Mouse (Mus musculus) forebrain, embryonic 11.5 days (tissue): ENCODE data around the gene Gm20388. TPM values are rescaled to one million over a fixed set of nuclear protein-coding genes. Genes with fewer than 3 reads are reported as not detected.

Experiments used
- ATAC-seq: fragments of 200-750 bp; cut with Nextera tagmentation; replicated peaks from 2 replicates; pipeline ENCODE4 v1.8.0; 2017; ENCODE audit warnings: moderate TSS enrichment; ENCODE audit not compliant: low FRiP score
- DNase-seq: peaks from one replicate; pipeline ENCODE4 v3.0.0-alpha.2; 2017; ENCODE audit warnings: low spot score
- H3K27ac ChIP-seq: fragments of 300-500 bp; sonication (generic); 2 replicates; pipeline ENCODE4 v1.5.1; 2014; ENCODE audit warnings: low read depth, low read length
- H3K27me3 ChIP-seq: fragments of 300-500 bp; sonication (generic); 2 replicates; pipeline ENCODE4 v1.6.1; 2014; ENCODE audit warnings: mild to moderate bottlenecking, low read length, mixed read lengths; ENCODE audit not compliant: control insufficient read depth, insufficient read depth
- H3K36me3 ChIP-seq: fragments of 300-500 bp; sonication (generic); 2 replicates; pipeline ENCODE4 v1.6.1; 2014; ENCODE audit warnings: mild to moderate bottlenecking, low read length, moderate library complexity, mixed read lengths; ENCODE audit not compliant: control insufficient read depth, insufficient read depth
- H3K4me1 ChIP-seq: fragments of 300-500 bp; sonication (generic); replicated peaks from 2 replicates; pipeline ENCODE4 v1.6.1; 2014; ENCODE audit warnings: low read length, mixed read lengths; ENCODE audit not compliant: control insufficient read depth, insufficient read depth
- H3K4me2 ChIP-seq: fragments of 300-500 bp; sonication (generic); 2 replicates; pipeline ENCODE4 v1.6.1; 2014; ENCODE audit warnings: low read depth, mild to moderate bottlenecking, low read length, moderate library complexity, mixed read lengths; ENCODE audit not compliant: severe bottlenecking
- H3K4me3 ChIP-seq: fragments of 300-500 bp; sonication (generic); 2 replicates; pipeline ENCODE4 v1.5.1; 2014; ENCODE audit warnings: low read depth, low read length
- H3K9ac ChIP-seq: fragments of 300-500 bp; sonication (generic); 2 replicates; pipeline ENCODE4 v1.6.1; 2014; ENCODE audit warnings: low read length
- H3K9me3 ChIP-seq: fragments of 300-500 bp; sonication (generic); 2 replicates; pipeline ENCODE4 v1.6.1; 2016; ENCODE audit warnings: low read length, mixed read lengths; ENCODE audit not compliant: control insufficient read depth
- WGBS: fragments of 180-500 bp; shearing (Covaris S2); extraction: QIAGEN DNeasy Blood & Tissue Kit; methylation state at CpG from one replicate; pipeline ENCODE4 v1.1.7; 2014; 5-methylcytosine and 5-hydroxymethylcytosine counted together
- polyA plus RNA-seq: library from polyadenylated mRNA; unstranded; fragments of >200 nt; fragmentation: Nextera tagmentation; extraction: Ambion mirVana; gene quantifications from 2 replicates; pipeline ENCODE4 v1.2.1, GENCODE M21; 2014

Gm20388 gene
- polyA plus RNA-seq, 1 experiment from 2014 or later: not detected

DNA sequence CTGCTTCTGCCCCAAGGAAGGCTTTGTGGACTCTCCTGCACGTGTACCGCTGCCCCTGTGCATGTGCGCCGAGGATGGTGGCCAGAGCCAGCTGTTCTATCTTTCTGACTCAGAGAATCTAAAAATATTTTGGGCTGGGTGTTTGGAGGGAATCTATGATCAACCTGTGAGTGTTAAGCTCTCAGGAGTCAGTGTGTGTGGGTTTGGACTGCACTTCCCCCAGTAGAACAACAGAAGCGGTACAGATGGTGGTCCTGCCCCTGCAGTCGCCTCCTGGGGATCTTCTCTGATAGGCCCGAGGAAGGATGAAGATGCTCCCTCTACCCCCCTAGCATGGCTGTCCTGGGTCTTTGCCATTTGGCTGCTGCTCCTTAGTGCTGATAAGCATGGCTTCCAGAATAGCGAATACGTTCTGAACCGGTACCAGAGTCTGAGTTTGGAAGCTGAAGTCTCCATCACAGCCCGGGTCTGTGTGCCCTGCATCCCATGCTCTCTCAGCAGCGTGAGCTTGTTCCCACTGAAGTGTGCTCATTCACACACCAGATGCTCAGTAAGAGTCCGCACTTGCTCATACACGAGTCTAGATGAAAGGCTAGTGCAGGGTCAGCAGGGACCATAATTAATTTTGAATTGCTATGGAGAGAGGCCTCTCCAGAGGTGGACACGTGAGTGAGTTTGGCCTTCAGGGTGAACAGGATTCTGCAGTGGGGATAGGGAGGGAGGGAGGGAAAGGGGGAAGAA lies 233.4 kb downstream of the Gm20388 start:
- H3K4me1 ChIP-seq: peaks cover 7% of the 10 kb centered on the region
- no peaks in the 10 kb centered on the region for H3K36me3 ChIP-seq
- H3K27ac ChIP-seq: peak overlapping the region; percentile 64
- no peaks in the 10 kb centered on the region for H3K27me3 ChIP-seq
- no peaks in the 10 kb centered on the region for H3K9me3 ChIP-seq
- no peak for DNase-seq
- H3K9ac ChIP-seq: no peak overlapping the region
- ATAC-seq: no peak; the same call in 1 of the 2 replicates
- WGBS: 67% methylated on average over 15 of the region's 15 CpGs
- no peak overlapping the region for H3K4me2 ChIP-seq
- no peak overlapping the region for H3K4me3 ChIP-seq

GRCm38 (mm10) chr8:120144652-120145301 lies 234.1 kb downstream of the Gm20388 start:
- Histone ChIP-seq H3K9me3 (no peaks in the 10 kb centered on the region), H3K27ac (peak overlapping the region; percentile 64), H3K4me3 (no peak overlapping the region), H3K9ac (no peak overlapping the region), H3K27me3 (no peaks in the 10 kb centered on the region), H3K36me3 (no peaks in the 10 kb centered on the region), H3K4me2 (no peak overlapping the region), H3K4me1 (peaks cover 7% of the 10 kb centered on the region)
- no peak for ATAC-seq
- WGBS: 63% methylated on average over 12 of the region's 12 CpGs
- no peak for DNase-seq

DNA sequence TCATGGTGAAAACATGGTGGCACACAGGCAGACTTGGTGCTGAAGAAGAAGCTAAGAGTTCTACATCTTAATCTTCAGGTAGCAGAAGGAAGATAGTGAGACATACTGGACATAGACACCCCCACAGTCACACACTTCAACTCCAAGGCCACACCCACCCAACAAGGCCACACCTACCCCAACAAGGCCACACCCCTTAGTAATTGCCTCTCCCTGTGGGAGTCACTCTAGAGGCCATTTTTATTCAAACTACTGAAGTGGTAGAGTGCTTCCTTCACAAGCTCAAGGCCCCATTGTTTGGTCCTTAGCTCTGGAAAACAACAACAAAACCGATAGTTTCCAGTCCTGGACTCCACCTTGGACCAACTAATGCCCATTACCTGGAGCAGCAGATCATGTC lies 235.4 kb downstream of the Gm20388 start:
- no peak for DNase-seq
- no peak overlapping the region for H3K4me2 ChIP-seq
- ATAC-seq: no peak
- H3K27me3 ChIP-seq: no peaks in the 10 kb centered on the region
- H3K9ac ChIP-seq: no peak overlapping the region
- H3K9me3 ChIP-seq: no peaks in the 10 kb centered on the region
- H3K27ac ChIP-seq: no peak overlapping the region
- WGBS: 60% methylated on average over 1 of the region's 1 CpGs
- H3K4me3 ChIP-seq: no peak overlapping the region
- peaks cover 7% of the 10 kb centered on the region for H3K4me1 ChIP-seq
- H3K36me3 ChIP-seq: no peaks in the 10 kb centered on the region

- H3K4me3 ChIP-seq: no peak overlapping the region
- no peaks in the 10 kb centered on the region for H3K9me3 ChIP-seq
- no peak overlapping the region for H3K4me2 ChIP-seq
- no peaks in the 10 kb centered on the region; the same call in 1 of the 2 replicates for H3K4me1 ChIP-seq
- WGBS: 79% methylated on average over 12 of the region's 12 CpGs
- no peak for DNase-seq
- H3K9ac ChIP-seq: no peak overlapping the region
- no peak for ATAC-seq
- H3K27ac ChIP-seq: no peak overlapping the region
- no peaks in the 10 kb centered on the region for H3K36me3 ChIP-seq
- no peaks in the 10 kb centered on the region for H3K27me3 ChIP-seq
Measured at GRCm38 (mm10) chr8:120150028-120150427, 239.4 kb downstream of the Gm20388 start.

DNA sequence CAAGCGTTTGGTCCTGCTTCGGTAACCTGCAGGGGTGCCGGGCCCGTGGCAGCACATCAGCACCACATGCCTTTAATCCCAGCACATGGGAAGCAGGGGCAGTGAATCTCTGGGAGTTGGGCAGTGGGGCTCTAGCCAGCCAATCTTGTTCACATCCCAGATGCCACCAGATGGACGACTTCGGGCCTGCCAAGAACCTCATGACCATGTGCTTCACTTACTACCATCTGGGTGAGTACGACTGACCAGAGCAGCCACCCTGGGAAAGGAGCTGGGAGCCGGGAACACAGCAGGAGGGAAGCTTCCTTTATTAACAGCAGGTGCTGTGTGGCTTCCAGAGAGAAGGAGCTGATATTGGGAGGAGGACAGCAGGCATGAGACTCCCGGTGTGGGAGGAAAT lies 240.5 kb downstream of the Gm20388 start:
- no peaks in the 10 kb centered on the region for H3K36me3 ChIP-seq
- no peak overlapping the region for H3K4me3 ChIP-seq
- no peak overlapping the region for H3K4me2 ChIP-seq
- no peaks in the 10 kb centered on the region for H3K27me3 ChIP-seq
- DNase-seq (no peak), ATAC-seq (no peak)
- H3K4me1 ChIP-seq: no peaks in the 10 kb centered on the region; the same call in 1 of the 2 replicates
- no peaks in the 10 kb centered on the region for H3K9me3 ChIP-seq
- WGBS: 69% methylated on average over 9 of the region's 9 CpGs
- H3K9ac ChIP-seq: no peak overlapping the region
- no peak overlapping the region for H3K27ac ChIP-seq

GRCm38 (mm10) chr8:120152636-120153035 lies 242.0 kb downstream of the Gm20388 start:
- Histone ChIP-seq H3K27me3 (no peaks in the 10 kb centered on the region), H3K36me3 (no peaks in the 10 kb centered on the region), H3K9ac (no peak overlapping the region), H3K4me3 (no peak overlapping the region), H3K9me3 (no peaks in the 10 kb centered on the region), H3K4me2 (no peak overlapping the region), H3K4me1 (no peaks in the 10 kb centered on the region; the same call in 1 of the 2 replicates), H3K27ac (no peak overlapping the region)
- ATAC-seq: no peak
- 65% methylated on average over 7 of the region's 7 CpGs for WGBS
- DNase-seq: no peak

GRCm38 (mm10) chr8:120160366-120160765 lies 249.7 kb downstream of the Gm20388 start:
- 83% methylated on average over 8 of the region's 8 CpGs for WGBS
- Histone ChIP-seq H3K4me1 (no peaks in the 10 kb centered on the region), H3K4me3 (no peak overlapping the region), H3K9me3 (no peaks in the 10 kb centered on the region), H3K4me2 (no peak overlapping the region), H3K27me3 (no peaks in the 10 kb centered on the region), H3K9ac (no peak overlapping the region), H3K36me3 (no peaks in the 10 kb centered on the region), H3K27ac (no peak overlapping the region)
- DNase-seq (no peak), ATAC-seq (no peak)

DNA sequence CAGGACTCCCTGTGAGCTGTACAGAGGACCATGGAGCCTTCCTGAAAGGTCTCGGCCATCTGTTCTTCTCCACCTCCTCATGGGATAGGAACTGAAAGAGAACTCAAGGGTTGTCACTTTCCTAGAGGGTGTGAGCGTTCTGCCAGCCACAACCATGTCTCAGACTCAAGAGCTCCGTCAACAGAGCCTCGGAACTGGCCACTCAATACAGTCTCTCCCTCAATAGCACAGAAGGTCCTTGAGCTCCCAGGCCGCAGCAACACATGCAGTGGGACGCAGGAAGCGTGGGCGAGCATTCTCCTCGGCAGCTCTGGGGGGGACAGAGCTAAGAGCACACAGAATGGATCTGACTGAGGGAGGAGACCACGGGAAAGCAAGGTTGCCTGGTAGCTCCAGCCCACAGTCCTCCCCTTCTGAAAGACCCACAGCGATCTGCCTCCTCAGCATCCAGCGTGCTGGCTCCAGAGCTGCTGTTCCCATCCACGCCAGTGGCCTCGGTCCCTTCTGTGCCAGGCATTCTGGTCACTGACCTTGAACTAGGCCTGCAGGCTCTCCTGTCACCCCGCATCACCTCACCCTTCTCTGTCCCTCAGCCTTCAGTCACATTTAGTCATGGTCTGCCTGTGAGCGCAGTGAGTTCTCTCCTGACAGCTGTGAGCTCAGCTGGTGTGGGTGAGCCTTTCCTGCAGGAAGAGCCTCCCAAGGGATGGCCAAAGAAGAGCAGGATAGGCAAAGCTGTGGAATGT lies 251.2 kb downstream of the Gm20388 start:
- Histone ChIP-seq H3K4me2 (no peak overlapping the region), H3K9me3 (no peaks in the 10 kb centered on the region), H3K27me3 (no peaks in the 10 kb centered on the region), H3K4me1 (no peaks in the 10 kb centered on the region), H3K4me3 (no peak overlapping the region), H3K36me3 (no peaks in the 10 kb centered on the region), H3K9ac (no peak overlapping the region), H3K27ac (no peak overlapping the region)
- ATAC-seq: no peak
- no peak for DNase-seq
- 83% methylated on average over 16 of the region's 16 CpGs for WGBS
